Mouse (Mus musculus): Measurements from ENCODE around the gene Gpr85.

Gpr85 gene

DNA sequence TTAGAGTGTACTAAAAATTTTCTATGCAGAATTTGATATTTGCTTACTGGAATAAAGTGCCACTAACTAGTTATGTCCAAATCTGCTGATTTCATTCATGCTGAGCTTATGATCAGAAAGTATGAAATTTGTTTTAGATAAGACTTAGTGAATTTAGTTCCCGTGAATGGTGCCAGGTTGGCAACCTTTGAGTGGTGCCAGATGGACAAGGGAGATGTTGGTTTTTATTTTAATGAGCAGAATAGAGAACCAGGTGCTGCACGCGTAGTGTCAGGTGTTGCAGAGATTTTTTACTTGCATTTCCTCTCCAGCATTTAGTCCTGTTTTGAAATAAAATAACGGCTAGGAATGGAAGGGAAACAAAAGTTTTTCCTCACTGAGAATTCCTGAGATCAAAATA, 27.6 kb downstream of the Gpr85 start:
- DNase-seq: peak; percentile 51

DNA sequence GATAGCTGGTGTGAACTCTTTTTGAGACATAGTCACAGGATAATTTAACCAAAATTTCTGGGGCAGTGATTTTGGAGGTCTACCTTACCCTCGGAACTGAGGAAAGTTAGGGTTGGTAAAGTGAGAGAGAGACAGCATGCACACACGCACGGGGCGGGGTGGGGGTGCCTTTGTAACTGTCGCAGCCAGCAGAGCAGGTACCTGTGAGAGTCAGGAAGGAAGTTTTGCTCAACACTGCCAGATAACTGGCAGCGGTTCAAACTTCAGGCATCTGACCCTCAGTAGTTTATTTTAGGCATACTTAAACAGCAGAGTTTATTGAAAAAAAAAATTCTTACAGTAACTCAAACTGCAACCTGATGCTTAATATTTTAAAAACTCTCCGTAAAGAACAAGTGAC, 39.7 kb downstream of the Gpr85 start:
- no peak for DNase-seq

DNA sequence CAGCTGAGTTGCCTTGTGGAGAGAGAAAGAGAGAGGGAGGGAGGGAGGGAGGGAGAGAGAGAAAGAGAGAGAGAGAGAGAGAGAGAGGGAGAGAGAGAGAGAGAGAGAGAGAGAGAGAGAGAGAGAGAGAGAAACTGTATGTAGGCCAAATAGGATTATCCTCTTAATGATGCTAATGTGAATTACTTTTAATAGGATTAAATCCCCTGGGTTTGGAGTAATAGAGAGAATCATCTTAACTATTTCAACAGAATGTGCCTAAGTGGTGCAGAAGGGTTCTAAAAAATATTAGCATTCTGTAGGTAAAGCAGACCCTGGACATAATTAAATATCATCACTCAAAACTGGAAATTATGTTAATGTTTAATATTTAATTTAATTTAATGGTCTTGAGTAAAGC, 42.4 kb downstream of the Gpr85 start:
- no peak for DNase-seq
